Mouse (Mus musculus): ENCODE measurements around the gene Il20.

- TF ChIP-seq GATA1 (IDR thresholded peaks at IDR 0.05; ENCODE audit: low read length) (no peak), TAL1 (IDR thresholded peaks at IDR 0.05; ENCODE audit: low read length) (no peak)
Measured at GRCm38 (mm10) chr1:130937170-130937569, 25.9 kb upstream of the Il20 start.
